Mouse (Mus musculus) ES-E14 (cell line): ENCODE measurements around the gene Mfap3l.

Experiments
- ZC3H11A ChIP-seq: IDR thresholded peaks from 2 replicates; pipeline ENCODE4 v1.6.1; 2012; ENCODE audit warnings: low read depth, mild to moderate bottlenecking, inconsistent platforms, low read length, borderline replicate concordance
- ZNF384 ChIP-seq: IDR thresholded peaks from 2 replicates; pipeline ENCODE4 v1.6.1; 2012; ENCODE audit warnings: low read depth, low read length, inconsistent platforms

GRCm38 (mm10) chr8:60616928-60617327 lies 15.7 kb upstream of the Mfap3l start:
- TF ChIP-seq ZC3H11A (peak; percentile 83), ZNF384 (no peak)
